Mouse (Mus musculus): ENCODE data around the gene Prpsap2. TPM values are rescaled to one million over a fixed set of nuclear protein-coding genes. Genes with fewer than 3 reads are reported as not detected.

Prpsap2 gene
- 10.6 and 11.6 TPM in 2 replicates for polyA plus RNA-seq (2015; fragmentation: Nextera tagmentation; extraction: Ambion mirVana)

DNA sequence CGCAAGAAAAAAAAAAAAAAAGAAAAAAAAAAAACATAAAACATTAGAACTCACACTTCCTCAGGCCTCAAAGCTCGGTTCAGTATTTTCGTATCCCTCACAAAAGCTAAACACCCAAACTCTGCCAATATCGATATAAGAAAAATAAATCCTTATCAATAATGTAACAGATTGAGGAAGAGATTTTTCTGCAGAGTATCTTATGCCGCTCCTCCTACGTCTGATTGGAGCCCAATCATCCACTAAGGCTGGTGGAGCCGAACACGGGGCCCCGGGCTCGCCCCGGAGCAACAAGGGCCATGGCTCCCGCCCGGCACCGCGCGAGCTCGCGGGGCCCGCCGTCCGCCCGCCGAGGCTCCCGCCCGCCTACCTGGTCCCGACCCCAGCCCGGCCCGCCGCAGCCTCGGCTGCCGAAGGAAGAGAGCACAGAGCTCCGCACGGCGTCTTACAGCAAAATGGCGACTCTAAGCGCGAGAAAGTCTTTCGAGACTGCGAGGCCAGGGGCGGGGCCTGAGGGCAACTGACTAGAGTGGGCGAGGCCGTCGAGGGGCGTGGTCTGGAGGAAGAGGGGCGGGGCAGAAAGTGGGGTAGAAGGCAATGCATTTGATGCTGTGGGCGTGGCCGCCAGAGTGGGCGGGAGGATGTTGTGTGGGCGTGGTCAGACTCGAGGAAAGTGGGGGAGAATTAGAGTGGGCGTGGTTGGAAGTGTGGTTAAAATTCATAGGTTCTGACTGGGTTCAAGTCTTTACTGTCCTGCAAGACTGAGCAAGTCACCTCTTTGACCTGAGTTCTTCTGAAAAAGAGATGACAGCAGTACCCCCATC lies at the start of gene Prpsap2:
TSS of gene Prpsap2 (minus strand) at position 505 of the 824 bp plus-strand sequence.

DNA sequence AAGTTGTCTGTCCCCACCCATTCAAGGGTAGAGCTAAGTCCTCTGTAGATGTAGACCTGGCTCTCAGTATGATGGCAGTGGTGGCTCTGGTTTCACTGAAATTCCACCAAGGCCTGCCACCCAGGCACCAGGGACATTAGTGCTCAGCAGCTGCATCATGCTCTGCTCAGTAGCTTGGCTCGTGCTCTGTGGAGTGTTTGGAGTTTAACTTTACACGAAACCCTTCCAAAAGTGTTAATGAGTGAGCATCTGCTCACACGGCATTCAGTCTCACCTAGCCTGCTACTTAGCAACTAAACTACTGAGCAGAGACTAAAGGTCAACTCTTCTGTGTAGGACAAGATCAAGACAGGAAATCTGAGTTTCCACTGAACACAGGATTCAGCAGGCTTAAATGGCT lies 41.3 kb downstream of the Prpsap2 start, which contains the start of gene Slc5a10:
TSS of gene Slc5a10 (minus strand) at position 191 of the 400 bp plus-strand sequence.

DNA sequence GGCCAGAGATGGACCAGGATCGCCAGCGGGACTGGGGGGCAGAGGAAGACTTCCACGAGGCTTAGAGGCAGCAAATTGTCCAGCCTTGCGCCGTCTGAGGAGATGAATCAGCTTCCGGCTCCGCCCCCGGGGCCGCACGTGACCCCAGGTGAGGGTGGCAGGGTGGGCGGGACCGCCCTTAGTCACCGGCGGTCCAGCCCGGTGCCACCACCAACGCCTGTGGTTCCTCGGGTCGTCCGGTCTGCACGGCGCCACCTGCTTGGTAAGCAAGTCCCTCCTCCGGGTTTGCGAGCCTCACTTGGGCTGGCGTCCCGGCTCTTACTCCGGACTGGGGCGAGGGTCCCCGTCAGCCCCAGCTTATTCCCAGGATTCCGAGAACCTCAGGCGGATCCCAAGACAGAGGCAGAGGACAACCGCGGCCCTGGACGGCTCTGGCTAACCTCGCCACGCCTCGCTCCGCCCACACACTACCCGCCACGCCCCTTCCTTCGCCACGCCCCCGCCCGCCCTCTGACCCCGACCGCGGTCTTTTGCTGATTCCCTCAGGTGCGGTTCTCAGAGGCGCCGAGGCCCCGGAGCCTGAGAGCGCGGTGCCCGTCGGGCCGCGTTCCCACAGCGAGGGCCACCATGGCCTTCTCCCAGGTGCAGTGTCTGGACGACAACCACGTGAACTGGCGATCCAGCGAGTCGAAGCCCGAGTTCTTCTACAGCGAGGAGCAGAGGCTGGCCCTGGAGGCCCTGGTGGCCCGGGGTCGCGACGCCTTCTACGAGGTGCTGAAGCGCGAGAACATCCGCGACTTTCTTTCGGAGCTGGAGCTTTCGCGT lies 77.8 kb downstream of the Prpsap2 start, which contains the start of gene Fam83g:
TSS of gene Fam83g (plus strand) at position 185 of the 825 bp plus-strand sequence.

Other genes with a start within 250 kb of the Prpsap2 start
- 7.8 and 11.6 TPM in 2 replicates for gene Epn2, start 182.4 kb downstream of the Prpsap2 start, polyA plus RNA-seq (2015; fragmentation: Nextera tagmentation; extraction: Ambion mirVana)
- 16.0 and 22.0 TPM in 2 replicates for gene Grap, start 108.8 kb downstream of the Prpsap2 start, polyA plus RNA-seq (2015; fragmentation: Nextera tagmentation; extraction: Ambion mirVana)
- gene Fam83g, start 78.0 kb downstream of the Prpsap2 start, polyA plus RNA-seq (2015; fragmentation: Nextera tagmentation; extraction: Ambion mirVana): 6.5 and 7.5 TPM in 2 replicates
- gene Slc5a10, start 41.3 kb downstream of the Prpsap2 start, polyA plus RNA-seq (2015; fragmentation: Nextera tagmentation; extraction: Ambion mirVana): not detected in 2 replicates
- gene Ulk2, start 93.0 kb upstream of the Prpsap2 start, polyA plus RNA-seq (2015; fragmentation: Nextera tagmentation; extraction: Ambion mirVana): 4.8 and 6.3 TPM in 2 replicates
- gene Akap10, start 168.2 kb upstream of the Prpsap2 start, polyA plus RNA-seq (2015; fragmentation: Nextera tagmentation; extraction: Ambion mirVana): 9.6 and 10.2 TPM in 2 replicates
- 51.3 and 53.4 TPM in 2 replicates for gene Specc1, start 194.7 kb upstream of the Prpsap2 start, polyA plus RNA-seq (2015; fragmentation: Nextera tagmentation; extraction: Ambion mirVana)